8 mouse cellular contexts compared by ENCODE assay signal in the genomic region with DNA sequence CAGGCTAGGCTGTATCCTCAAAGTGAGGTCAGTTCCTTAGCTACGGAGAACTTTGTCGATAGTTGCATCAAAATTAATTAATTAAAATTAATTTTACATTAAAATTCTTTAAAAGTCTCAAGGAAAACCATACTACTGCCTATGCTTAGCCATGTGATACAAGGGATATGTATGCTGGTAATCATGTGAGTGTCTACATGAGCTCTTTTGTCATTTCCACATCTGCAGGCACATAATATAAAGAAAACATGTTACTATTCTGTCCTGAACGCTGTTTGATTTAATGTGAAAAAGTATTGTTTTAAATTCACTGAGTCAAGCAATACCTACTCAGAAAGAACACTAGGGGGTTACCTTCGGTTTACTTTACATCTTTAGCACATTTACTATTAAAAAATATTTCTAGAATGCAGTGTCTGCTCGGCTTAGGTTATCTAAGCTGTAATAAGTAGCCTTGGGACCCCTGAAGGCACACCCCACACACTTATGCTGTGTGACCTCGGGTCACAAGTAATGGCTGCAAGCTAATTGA.
A peak's percentile ranks its signal among the peaks of the same experiment; 100 is the strongest.
DNase-seq lines count a peak whose midpoint lies in the region; ATAC-seq lines count a peak whose summit lies in the region.

No protein-coding gene starts in this region.

- DNase-seq in heart, postnatal 14 days: no peak
- no peak for DNase-seq in ovary, postnatal 14 days (ENCODE audit: low spot score)

- H3K9me3 ChIP-seq in heart, embryonic 13.5 days: no peaks in the 10 kb centered on the region
- no peaks in the 10 kb centered on the region for H3K9me3 ChIP-seq in hindbrain, embryonic 12.5 days (replicated peaks)

- H3K27ac ChIP-seq in heart, embryonic 13.5 days (replicated peaks): peak overlapping the region; percentile 99
- peak overlapping the region; percentile 75 for H3K27ac ChIP-seq in brown adipose tissue, adult 24 weeks (replicated peaks; ENCODE audit: low read depth, low read length)
- peak overlapping the region; percentile 94 for H3K27ac ChIP-seq in hindbrain, embryonic 12.5 days

- peak overlapping the region; percentile 68 for H3K4me3 ChIP-seq in heart, embryonic 13.5 days
- H3K4me3 ChIP-seq in brown adipose tissue, adult 24 weeks (ENCODE audit: insufficient read depth, low read depth, low read length): peak overlapping the region; percentile 60
- peak overlapping the region; percentile 49 for H3K4me3 ChIP-seq in hindbrain, embryonic 12.5 days

- intact Hi-C loops in heart, postnatal 14 days (cut with DNase I): loop anchor here (2.0 to 5.0 kb wide), 3 partner anchors 76 to 172 kb away; no protein-coding TSS in a partner anchor

- H3K36me3 ChIP-seq in heart, embryonic 13.5 days: peaks cover 12% of the 10 kb centered on the region
- H3K36me3 ChIP-seq in hindbrain, embryonic 12.5 days: no peaks in the 10 kb centered on the region

- 35% methylated on average over 6 of the region's 6 CpGs for WGBS in heart, embryonic 13.5 days
- 22% methylated on average over 6 of the region's 6 CpGs for WGBS in hindbrain, embryonic 12.5 days

- H3K9ac ChIP-seq in heart, embryonic 13.5 days: peak overlapping the region; percentile 91
- peak overlapping the region; percentile 71 for H3K9ac ChIP-seq in hindbrain, embryonic 12.5 days

- no peaks in the 10 kb centered on the region for H3K27me3 ChIP-seq in heart, embryonic 13.5 days (replicated peaks)
- no peaks in the 10 kb centered on the region for H3K27me3 ChIP-seq in hindbrain, embryonic 12.5 days

- peaks cover 20% of the 10 kb centered on the region for H3K4me1 ChIP-seq in heart, embryonic 13.5 days
- no peaks in the 10 kb centered on the region for H3K4me1 ChIP-seq in brown adipose tissue, adult 24 weeks (ENCODE audit: control insufficient read depth, insufficient read depth, insufficient read length, low read length)
- peaks cover 18% of the 10 kb centered on the region for H3K4me1 ChIP-seq in hindbrain, embryonic 12.5 days

- peak overlapping the region; percentile 78 for H3K4me2 ChIP-seq in heart, embryonic 13.5 days
- peak overlapping the region; percentile 55 for H3K4me2 ChIP-seq in hindbrain, embryonic 12.5 days (replicated peaks)

- ATAC-seq in heart, embryonic 13.5 days (ENCODE audit: extremely low read depth, insufficient number of reproducible peaks, low FRiP score, low TSS enrichment): no peak
- ATAC-seq in hindbrain, embryonic 12.5 days (ENCODE audit: low FRiP score): peak; percentile 26
- ATAC-seq in megakaryocyte progenitor cell, adult 5-6 weeks (replicated peaks; ENCODE audit: poor library complexity): peak; percentile 10; the same call in 1 of the 2 replicates
- no peak for ATAC-seq in activated CD4-positive, CD25-positive, alpha-beta regulatory T cell, adult 4 months
- ATAC-seq in frontal cortex, adult (ENCODE audit: low TSS enrichment): no peak

Comparison
In these comparisons a context has a peak if more than half of its experiments do, and no peak if none do; other contexts are left out.
1. ATAC-seq: peak in hindbrain, embryonic 12.5 days (single experiment) and megakaryocyte progenitor cell, adult 5-6 weeks (single experiment); none in heart, embryonic 13.5 days (single experiment), activated CD4-positive, CD25-positive, alpha-beta regulatory T cell, adult 4 months (single experiment) and frontal cortex, adult (single experiment).
2. Peak in every context shown above with its lines, with median percentiles within 50 percentile points of each other: H3K27ac ChIP-seq and H3K4me3 ChIP-seq.